Mouse (Mus musculus): ENCODE measurements around the gene Pdpk1. TPM values are rescaled to one million over a fixed set of nuclear protein-coding genes. Genes with fewer than 3 reads are reported as not detected.
"Not testable (repeated sequence)": the region's sequence is repeated elsewhere in the genome, so short reads cannot be mapped to it uniquely, and the experiment has no call there.

The Pdpk1 gene
- total RNA-seq, 2 experiments from 2014 or later = 31.2 to 40.1 TPM

DNA sequence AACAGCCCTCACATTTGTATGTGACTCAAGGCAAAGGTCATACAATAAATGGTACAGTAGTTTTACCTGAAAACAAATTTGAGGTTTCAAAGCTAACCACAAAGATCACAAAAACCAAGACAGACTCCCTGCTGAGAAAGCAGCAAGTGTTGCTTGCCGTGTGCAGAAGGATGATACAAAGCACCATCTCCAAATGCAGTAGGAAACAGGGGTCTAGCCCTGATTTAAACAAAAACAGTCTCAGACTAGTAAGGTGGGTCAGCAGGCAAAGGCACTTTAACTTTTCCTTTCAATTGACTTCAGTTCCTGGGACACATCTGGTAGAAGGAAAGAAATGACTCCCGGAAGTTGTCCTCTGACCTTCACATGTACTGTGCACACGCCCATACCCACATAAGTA is 23.9 kb downstream of the Pdpk1 start:
- DNase-seq (ENCODE audit: low spot score) = no peak

DNA sequence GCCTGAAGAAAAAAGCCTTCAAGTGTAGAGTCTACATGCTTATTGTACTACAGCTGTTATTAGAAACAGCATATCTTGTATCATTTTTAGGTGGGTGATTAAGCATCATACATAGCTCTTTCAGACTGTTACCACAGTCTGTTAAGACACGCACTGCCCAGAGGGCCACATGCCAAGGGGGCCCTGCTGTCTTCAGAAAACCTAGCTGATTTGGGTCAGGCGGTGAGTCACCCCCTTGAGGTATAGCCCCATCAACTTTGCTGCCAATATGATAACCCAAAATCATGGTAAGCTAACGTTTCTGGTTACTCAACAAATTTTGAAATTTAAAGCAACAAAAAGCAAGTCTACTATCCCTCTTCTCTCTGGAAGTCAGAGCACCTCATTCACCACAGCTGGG is 31.3 kb downstream of the Pdpk1 start:
- DNase-seq (ENCODE audit: low spot score) = no peak

DNA sequence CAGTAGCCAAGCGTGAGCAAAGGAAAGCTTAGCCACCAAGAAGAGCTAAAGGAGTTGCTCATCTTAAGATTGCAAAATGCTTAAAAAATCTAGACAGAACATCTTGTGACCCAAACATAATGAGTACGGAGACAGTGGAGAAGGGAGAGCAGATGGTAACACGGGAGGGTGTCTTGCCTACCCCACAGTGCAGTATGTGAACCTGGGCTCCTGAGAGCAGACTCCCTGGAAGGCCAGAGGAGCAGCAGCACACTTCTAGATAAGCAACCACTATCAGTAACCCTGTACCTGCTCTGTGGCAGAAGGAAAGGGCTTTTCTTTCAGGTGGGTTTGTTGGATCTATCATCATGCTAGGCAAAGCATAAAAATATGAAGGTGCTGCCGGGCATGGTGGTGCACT is 37.7 kb downstream of the Pdpk1 start:
- no peak for DNase-seq (ENCODE audit: low spot score)

DNA sequence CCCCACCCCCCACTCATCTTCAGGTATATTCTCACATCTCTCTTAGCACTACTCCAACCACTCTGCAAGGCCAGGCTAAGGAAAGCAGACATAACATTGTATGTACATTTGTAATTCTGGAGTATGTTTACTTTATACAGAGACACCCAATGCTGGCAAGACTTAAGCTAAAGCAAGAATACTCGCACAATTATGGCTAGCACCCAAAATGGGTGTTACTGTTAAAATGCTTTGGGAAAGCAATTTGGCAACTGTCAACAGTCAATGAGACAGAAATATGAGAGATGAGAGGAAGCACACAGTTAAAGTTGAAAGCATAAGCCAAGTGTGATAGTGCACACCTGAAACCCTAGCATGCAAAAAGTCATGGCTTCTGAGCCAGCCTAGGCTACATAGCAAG is 39.5 kb downstream of the Pdpk1 start:
- DNase-seq (ENCODE audit: low spot score) = no peak

DNA sequence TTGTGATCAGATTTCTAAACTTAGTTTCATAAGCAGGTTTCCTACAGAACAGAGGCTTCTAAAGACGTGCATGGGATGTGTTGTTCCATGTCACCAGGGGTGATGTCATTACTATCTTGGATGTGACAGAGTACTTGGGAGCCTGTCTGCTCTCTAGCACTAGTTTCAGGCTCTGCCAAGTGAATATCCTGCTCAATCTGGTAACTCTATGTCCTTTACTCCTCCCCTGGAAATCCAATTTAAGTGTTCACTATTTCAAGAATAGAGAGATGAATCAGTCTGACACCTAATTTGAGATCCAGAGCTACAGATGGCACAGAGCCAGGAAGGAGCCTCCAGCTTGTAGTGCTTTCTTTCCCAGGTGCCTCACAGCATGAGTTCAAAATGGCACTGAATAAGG is 41.8 kb downstream of the Pdpk1 start:
- DNase-seq (ENCODE audit: low spot score) = peak; percentile 69

DNA sequence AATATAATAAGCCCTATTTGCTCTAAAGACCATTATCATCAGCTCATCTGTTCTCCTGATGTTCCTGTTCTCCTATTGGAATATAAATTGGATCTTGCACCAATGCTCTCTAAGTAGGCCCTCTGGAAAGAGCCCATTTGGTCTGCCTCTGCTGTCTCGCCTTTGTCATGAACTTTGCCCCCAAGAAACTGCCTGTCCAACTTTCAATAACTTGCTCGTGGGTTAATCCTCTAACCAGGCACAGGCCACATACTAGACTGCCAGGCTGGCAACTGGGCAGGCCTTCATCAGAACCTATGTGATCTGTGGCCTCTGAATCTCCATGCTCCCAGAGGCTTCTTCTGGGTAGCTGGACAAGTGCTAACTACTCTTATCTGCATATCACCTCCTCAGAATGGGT is 45.6 kb downstream of the Pdpk1 start:
- no peak for DNase-seq (ENCODE audit: low spot score)

DNA sequence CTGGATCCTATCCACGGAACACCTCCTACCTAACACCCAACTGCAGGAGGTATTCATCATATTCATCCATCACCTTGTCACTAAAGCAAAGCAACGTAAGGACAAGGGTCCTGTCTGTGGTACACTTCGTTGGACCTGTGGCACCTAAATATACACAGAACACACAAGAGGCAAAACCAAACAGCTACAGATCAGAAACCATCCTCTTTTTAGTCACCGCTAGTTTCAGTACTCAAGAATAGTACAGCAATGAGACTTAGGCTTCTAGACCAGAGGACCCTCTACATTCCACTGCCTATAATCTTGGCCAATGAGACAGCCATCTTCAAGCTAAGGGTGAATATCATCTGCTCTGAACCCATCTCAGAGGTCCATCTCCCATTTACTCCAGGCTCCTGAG is 52.4 kb downstream of the Pdpk1 start:
- no peak for DNase-seq (ENCODE audit: low spot score)

DNA sequence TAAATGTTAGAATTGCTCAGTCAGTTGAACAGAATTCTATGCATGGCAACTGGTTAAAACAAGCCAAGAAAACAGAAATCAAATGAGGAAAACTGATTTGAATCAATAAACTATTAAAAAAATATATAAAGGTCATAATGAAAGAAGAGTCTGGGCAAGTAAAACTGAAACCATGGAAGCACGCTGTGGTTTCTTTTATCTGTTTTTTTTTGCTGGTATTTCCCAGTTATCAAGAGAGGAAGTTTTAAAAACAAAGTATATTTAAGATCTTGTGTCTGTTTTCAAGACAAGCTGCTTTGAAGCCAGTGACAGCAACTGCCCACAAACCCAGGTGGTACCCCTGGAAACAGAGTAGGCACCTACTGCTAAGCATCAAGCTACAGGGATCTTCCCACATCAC is 60.1 kb downstream of the Pdpk1 start:
- no peak for DNase-seq (ENCODE audit: low spot score)

DNA sequence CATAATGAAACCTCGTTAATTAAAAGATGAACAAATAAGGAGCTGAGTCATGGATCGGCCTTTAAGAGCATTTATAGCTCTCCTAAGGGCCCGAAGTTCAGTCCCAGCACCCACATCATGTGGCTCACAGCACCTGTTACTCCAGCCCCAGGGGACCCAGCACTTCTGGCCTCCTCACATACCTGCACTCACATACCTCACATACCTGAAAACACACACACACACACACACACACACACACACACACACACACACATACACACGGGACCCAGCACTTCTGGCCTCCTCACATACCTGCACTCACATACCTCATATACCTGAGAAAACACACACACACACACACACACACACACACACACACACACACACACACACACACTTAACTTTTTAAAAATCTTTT is 64.3 kb downstream of the Pdpk1 start:
- DNase-seq (ENCODE audit: low spot score) = not testable (repeated sequence)

DNA sequence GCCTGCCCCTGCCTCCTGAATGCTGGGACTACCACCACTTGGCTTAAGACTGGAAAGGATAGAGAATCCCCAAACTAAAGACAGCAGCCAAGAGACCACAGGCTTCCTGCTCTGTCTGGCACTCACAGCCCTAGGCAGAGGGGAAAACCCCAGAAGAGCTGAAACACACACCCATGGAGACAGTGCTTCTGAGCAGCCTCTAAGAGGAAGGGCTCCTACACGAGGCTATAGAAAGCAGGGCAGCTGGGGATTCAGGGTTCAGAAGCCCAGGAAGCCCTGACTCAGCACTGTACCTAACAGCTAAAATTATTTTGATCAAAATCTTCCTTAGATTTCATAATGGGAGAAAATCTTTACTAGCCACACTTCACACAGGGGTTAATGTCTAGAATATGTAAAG is 66.1 kb downstream of the Pdpk1 start:
- DNase-seq (ENCODE audit: low spot score) = no peak

DNA sequence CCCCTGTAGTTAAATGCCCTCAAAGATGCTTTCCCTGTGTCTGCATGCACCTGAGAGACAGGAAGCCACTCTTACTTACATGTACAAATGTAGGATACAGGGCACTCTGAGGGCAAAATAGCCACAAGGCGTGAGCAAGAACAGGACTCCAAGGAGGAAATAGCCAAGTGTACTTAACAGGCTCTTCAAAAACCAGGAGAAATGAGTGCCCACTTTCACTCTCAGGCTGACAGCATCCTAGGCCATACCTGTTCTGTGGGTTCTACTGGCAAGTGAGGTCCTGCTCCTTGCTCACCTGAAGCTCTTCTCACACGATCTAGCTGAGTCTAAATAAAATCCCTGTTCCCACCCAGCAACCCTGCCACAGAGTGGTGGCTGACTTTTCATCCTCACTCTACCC is 73.6 kb downstream of the Pdpk1 start:
- DNase-seq (ENCODE audit: low spot score) = no peak

DNA sequence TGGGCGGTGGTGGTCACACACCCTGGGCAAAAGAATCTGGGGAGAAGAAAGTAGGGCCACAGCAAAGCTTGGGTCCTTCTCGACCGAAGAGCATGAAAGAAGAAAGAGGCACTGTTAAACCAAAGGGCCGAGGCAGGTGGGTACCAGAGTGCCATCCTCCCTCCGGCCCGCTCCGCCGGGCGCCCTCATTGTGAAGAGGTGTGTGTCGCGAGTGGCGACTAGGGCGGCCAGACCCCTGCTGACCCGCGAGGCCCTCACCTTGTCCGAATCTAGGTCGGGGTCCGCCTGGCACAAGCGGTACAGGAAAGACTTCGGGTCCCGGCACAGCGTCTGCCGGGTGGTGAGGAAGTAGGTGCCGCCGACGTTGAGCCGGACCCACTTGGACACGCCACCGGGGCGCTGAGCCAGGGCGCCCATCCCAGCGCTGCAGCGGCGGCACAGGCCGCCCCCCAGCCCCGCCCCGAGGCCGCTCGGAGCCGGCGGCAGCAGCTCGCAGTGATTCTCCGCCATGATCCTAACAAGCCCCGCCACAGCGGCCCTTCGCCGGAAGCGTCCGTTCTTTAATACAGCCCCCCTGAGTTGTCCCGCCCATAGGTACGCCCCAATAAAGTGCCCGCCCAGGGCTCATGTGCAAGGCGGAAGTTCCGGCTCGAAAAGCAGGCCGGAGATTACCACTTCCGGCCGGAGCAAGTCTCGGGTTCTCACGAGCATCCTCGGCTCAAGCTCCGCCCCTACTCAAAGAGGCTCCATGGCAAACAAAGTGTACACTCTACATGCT is 77.6 kb downstream of the Pdpk1 start, which contains the start of gene Kctd5:
TSS of gene Kctd5 (minus strand) at position 567 of the 778 bp plus-strand sequence.
- peak; percentile 94 for DNase-seq (ENCODE audit: low spot score)

DNA sequence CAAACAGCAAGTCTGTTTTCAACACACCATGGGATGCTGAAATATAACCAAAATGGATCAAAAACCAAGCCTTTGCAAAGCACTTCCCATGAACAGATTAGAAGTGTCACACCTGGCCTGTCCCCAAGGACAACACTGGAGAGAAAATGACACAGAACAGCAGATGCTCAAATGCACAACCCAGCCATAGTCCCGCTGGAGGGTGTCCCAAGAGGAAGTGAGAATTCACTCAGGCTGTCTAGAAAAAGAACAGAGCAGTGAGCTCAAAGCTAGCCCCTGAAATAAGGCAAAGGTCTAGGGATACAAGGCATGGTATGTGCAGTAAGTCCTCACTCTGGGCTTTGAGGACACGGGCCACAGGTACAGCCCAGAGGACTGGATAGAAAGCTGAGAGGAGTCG is 81.2 kb downstream of the Pdpk1 start:
- DNase-seq (ENCODE audit: low spot score) = no peak

DNA sequence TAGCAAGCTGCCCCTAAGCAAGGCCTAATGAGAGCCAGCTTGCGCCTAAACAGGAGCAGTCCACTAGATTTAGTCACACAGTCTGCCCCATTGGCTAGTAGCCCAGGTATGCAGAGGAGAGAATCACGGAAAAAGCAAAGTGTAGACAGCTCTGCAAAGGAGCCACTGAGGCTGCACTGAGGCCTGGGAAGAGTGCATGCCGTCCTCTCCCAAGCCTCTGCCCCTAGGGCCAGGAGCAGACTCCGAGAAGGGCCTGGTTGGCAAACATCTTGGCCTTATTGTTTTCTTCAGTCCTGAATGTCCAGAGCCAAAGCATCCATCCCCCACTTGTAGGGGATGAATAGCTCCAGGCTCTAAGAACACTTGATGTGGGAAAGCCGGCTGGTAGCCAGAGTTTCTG is 82.5 kb downstream of the Pdpk1 start:
- no peak for DNase-seq (ENCODE audit: low spot score)

DNA sequence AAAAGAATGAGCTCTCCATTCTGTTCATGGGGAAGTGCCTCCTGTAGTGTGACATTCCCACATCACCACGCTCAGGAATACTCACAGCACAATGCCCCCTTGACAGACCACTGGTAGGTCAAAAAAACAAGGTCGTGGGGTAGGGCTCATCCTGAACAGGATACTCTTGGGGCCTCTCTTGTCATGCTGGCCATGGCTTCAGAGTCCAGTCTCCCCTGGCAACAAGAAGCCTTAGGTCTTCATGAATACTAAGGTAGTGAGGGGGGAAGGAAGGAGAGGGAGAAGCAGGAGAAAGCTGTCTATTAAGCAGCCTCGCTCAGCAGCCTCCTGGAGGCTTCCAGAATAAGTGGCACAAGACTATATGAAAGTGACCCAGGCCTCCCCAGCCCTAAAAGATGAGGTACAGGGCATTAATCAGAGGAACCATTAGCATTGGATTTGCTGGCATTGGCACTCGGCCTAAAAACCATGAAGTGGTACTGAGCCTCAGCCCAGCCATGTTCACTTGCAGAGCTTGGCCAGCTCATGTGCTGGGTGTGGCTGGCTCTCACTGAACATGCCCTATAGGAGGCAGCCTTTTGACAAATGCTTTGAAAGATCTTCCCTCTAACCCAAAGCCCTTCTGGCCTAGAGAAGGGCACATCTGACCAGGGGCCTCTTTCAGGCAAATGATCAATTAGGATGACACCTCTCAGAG is 88.1 kb downstream of the Pdpk1 start:
- DNase-seq (ENCODE audit: low spot score) = no peak

DNA sequence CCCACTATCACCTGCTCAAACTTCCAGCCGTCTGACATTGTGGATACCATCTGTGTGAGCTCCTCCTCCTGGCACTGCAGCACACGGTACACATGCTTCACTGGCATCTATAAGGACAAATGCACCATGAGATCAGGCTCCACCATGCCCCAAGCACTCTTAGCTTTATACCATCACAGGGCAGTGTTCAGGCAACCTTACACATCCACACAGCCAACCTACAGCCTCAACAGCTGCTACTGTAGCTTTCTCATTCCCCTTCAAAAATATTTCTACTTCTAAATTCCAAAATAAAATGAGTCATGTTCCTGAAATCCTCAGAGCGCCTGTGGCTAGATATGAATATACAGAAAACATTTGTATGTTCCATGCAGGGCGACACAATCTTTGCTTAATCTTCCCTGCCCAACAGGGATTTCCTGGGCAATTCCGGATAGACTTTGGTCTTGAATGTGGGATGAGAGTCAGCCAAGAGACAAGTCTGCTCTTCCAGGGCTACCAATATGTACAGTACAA is 92.9 kb downstream of the Pdpk1 start:
- no peak for DNase-seq (ENCODE audit: low spot score)

DNA sequence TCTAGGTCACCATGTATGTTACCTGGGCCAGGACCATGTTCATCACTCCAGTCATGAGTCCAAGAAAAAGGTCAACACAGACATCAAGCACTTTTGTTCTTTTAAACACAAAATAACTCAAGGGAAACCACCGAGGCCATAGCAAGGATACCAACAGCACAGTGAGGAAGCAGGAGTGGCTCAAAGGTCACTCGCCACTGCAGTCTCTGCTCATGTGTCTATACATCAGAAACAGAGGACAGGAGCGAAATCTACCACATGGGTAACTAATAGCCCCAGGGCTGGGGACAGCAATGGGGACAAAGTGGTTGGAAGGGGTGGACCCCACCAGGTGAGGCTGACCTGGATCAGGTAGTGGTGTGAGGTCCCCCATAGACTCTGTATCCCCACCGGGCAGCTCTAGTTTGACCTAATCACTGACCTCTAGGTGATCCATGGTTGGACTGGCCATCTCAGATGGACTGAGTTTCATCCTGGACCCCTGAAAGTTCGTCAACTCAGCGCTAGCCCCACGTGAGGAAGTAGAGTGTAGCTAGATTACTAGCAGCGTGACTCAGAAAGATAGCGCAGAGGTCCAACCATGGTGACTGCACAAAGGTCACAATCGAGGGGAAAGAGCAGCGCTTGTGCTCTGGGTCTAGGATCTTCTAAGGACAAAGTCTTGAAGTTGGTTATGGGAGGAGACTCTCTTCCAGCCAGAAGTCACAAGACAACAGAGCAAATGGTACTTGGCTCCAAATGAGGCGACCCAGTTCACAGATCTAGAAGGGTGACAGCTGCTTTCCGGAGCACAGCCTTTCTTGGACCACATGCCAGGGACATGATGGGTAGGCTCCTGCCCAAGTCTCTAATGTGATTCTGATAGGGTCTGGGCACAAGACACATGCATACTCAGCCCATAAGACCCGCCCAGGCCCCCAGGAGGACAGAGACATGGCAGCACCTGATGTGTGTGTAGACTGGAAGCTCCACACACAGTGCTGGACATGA is 93.8 kb downstream of the Pdpk1 start:
- DNase-seq (ENCODE audit: low spot score) = no peak

DNA sequence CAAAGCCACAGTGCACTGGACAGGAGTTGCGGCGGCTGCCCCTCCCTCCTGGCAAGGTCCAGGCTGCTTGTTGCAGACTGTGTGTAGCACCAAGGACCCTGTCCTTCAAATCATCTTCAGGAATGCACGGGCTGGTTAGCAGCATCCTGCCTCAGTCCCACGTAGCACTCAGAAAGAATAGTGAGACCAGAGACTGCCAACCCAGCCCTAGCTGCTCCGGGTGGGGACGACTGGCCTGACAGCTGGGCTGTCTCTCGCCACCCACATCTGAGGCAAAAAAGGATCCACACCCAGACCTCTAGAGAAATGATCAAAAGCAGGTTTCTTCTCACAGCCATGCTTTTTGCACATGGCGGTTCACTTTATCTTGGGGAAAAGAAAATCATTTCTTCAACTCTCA is 101.7 kb downstream of the Pdpk1 start:
- no peak for DNase-seq (ENCODE audit: low spot score)

DNA sequence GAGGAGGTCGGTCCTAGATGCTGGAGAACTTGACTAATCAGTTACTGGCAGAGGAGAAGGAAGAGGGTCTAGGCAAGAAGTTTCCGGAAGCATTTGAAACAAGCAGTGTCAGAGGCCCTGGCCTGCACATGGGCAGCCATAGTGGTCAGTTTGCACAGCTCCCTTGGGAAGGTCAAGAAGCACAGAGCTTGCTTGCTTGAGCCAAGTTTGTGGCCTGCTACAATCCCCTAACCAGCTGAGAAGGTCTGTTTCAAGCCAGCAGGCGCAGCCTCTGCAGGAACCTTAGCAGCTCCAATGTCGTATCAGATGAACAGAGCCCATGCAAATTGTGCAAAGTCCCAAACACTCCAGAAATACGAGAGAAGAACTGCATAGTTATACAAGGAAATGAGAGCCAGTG is 102.7 kb downstream of the Pdpk1 start:
- no peak for DNase-seq (ENCODE audit: low spot score)

DNA sequence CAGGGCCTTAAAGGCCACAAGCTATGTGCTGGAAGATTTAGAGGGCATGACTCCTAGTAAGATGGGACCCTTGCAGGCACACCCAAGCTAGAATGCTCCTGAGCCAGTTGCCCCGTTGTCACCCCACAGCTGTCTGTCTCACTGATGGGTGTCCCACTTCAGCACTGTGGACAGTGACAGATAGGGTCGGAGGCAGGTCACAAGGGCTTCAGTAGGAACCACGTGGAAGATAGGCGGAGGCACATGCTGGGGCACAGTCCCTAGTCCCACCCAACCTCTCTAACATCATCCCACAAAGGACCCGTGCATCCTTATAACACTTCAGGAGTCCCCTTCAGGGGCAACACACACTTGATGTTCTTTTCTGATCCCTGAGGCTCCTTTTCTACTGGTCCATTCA is 104.7 kb downstream of the Pdpk1 start:
- DNase-seq (ENCODE audit: low spot score) = no peak

DNA sequence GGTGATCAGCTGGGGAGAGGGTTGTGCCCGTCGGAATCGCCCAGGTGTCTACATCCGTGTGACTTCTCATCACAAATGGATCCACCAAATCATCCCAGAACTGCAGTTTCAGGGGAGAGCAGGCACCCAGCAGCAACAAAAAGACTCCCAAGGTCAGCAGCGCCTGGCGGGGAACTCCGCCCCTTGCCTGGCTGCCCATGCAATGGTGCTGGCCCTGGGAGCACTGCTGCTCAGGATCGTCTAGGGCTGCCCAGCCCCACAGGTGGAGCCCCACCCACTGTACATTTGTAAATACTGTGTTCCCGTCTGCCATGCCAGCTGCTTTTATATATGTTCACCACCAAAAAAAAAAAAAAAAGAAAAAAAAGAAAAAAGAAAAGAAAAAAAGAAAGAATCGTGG is 105.1 kb downstream of the Pdpk1 start:
- no peak for DNase-seq (ENCODE audit: low spot score)

DNA sequence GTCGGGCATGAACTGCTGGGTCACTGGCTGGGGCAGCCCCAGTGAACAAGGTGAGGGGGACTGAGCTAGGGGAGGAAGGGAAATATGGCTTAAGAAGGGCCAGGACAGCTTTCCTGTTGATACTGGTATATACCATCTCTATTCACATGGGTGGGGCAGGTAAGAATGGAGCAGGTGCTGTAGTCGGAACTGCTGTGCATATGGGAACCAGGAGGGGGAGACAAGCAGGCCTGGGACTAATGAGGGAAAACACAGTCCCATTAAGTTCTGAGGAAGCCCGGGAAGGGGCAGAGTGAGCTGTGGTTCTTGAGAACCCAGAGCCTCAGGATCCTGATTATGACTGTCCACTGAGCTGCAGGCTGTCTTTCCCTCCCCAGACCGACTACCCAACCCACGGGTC is 106.2 kb downstream of the Pdpk1 start:
- DNase-seq (ENCODE audit: low spot score) = no peak
